Mouse (Mus musculus): ENCODE measurements around the gene Etl4. TPM values are rescaled to one million over a fixed set of nuclear protein-coding genes. Genes with fewer than 3 reads are reported as not detected.

The Etl4 gene
- total and polyA plus RNA-seq, 3 experiments, result not detected

- H3K4me1 ChIP-seq (ENCODE audit: control insufficient read depth in 1 of 2, insufficient read depth in 2 of 2, low read length in 2 of 2), result no peaks in the 10 kb centered on the region
- H3K9ac ChIP-seq (ENCODE audit: control insufficient read depth, low read depth, low read length, poor library complexity, severe bottlenecking), result no peak overlapping the region
- H3K27me3 ChIP-seq (ENCODE audit: control insufficient read depth in 1 of 2, insufficient read depth in 2 of 2, low read length in 2 of 2), result no peaks in the 10 kb centered on the region
- no peaks in the 10 kb centered on the region for H3K79me2 ChIP-seq (ENCODE audit: control insufficient read depth, insufficient read depth, low read length, poor library complexity)
- no peaks in the 10 kb centered on the region for H3K36me3 ChIP-seq (ENCODE audit: control insufficient read depth in 1 of 2, insufficient read depth in 2 of 2, low read length in 2 of 2)
- DNase-seq (ENCODE audit: low read depth, low spot score), result no peak
- H3K4me3 ChIP-seq (ENCODE audit: control insufficient read depth in 1 of 2, insufficient read depth in 1 of 2, low read depth in 2 of 2, low read length in 2 of 2), result no peak overlapping the region
- H3K9me3 ChIP-seq (replicated peaks; ENCODE audit: insufficient read depth, low read length), result no peaks in the 10 kb centered on the region
- no peak for TF ChIP-seq GABPA (IDR thresholded peaks at IDR 0.05; ENCODE audit: low read depth, low read length)
- no peak for TF ChIP-seq KAT2A (conservative IDR thresholded peaks at IDR 0.05; ENCODE audit: low read depth, low read length)
- no peak for TF ChIP-seq ZC3H11A (IDR thresholded peaks at IDR 0.05; ENCODE audit: low read depth, low read length)
- TF ChIP-seq TCF12 (IDR thresholded peaks at IDR 0.05; ENCODE audit: low read depth, low read length), result no peak
- TF ChIP-seq GATA1 (IDR thresholded peaks at IDR 0.05; ENCODE audit: low read depth, low read length), result no peak
- TF ChIP-seq EP300 (IDR thresholded peaks at IDR 0.05; ENCODE audit: low read depth in 1 of 2, low read length in 2 of 2), result no peak
- no peak for TF ChIP-seq CHD2 (IDR thresholded peaks at IDR 0.05; ENCODE audit: low read length)
- TF ChIP-seq MXI1 (IDR thresholded peaks at IDR 0.05; ENCODE audit: low read depth, low read length), result no peak
- no peak for TF ChIP-seq ZKSCAN1 (IDR thresholded peaks at IDR 0.05; ENCODE audit: low read depth, low read length)
- no peak for TF ChIP-seq MYC (IDR thresholded peaks at IDR 0.05; ENCODE audit: low read depth, low read length)
- no peak for TF ChIP-seq HCFC1 (IDR thresholded peaks at IDR 0.05; ENCODE audit: low read depth, low read length)
- TF ChIP-seq USF2 (IDR thresholded peaks at IDR 0.05; ENCODE audit: borderline replicate concordance in 1 of 2, insufficient read depth in 1 of 2, low read depth in 1 of 2, low read length in 2 of 2), result no peak
- TF ChIP-seq MAX (IDR thresholded peaks at IDR 0.05; ENCODE audit: low read length), result no peak
- TF ChIP-seq TBP (IDR thresholded peaks at IDR 0.05; ENCODE audit: low read depth, low read length), result no peak
- TF ChIP-seq UBTF (IDR thresholded peaks at IDR 0.05; ENCODE audit: borderline replicate concordance, insufficient read depth, low read depth, low read length), result no peak
- no peak for TF ChIP-seq POLR2AphosphoS5 (IDR thresholded peaks at IDR 0.05; ENCODE audit: borderline replicate concordance, low read depth, low read length)
- TF ChIP-seq MYB (IDR thresholded peaks at IDR 0.05; ENCODE audit: low read depth, low read length), result no peak
- no peak overlapping the region for H3K27ac ChIP-seq (ENCODE audit: control insufficient read depth, low read depth, low read length)
These were observed 812.8 kb downstream of the Etl4 start for GRCm38 (mm10) chr2:20722165-20722991.

- Histone ChIP-seq H3K36me3 (ENCODE audit: control insufficient read depth in 1 of 2, insufficient read depth in 2 of 2, low read length in 2 of 2) (no peaks in the 10 kb centered on the region), H3K4me1 (ENCODE audit: control insufficient read depth in 1 of 2, insufficient read depth in 2 of 2, low read length in 2 of 2) (no peaks in the 10 kb centered on the region), H3K9me3 (replicated peaks; ENCODE audit: insufficient read depth, low read length) (no peaks in the 10 kb centered on the region), H3K4me3 (ENCODE audit: control insufficient read depth in 1 of 2, insufficient read depth in 1 of 2, low read depth in 2 of 2, low read length in 2 of 2) (no peak overlapping the region), H3K9ac (ENCODE audit: control insufficient read depth, low read depth, low read length, poor library complexity, severe bottlenecking) (no peak overlapping the region), H3K27me3 (ENCODE audit: control insufficient read depth in 1 of 2, insufficient read depth in 2 of 2, low read length in 2 of 2) (no peaks in the 10 kb centered on the region), H3K27ac (ENCODE audit: control insufficient read depth, low read depth, low read length) (no peak overlapping the region), H3K79me2 (ENCODE audit: control insufficient read depth, insufficient read depth, low read length, poor library complexity) (no peaks in the 10 kb centered on the region)
- no peak for DNase-seq (ENCODE audit: low read depth, low spot score)
- TF ChIP-seq CHD2 (IDR thresholded peaks at IDR 0.05; ENCODE audit: low read length) (no peak), UBTF (IDR thresholded peaks at IDR 0.05; ENCODE audit: borderline replicate concordance, insufficient read depth, low read depth, low read length) (no peak), ZKSCAN1 (IDR thresholded peaks at IDR 0.05; ENCODE audit: low read depth, low read length) (no peak), SMC3 (IDR thresholded peaks at IDR 0.05; ENCODE audit: low read depth, low read length) (no peak), MAZ (IDR thresholded peaks at IDR 0.05; ENCODE audit: low read depth, low read length) (no peak), MAFK (IDR thresholded peaks at IDR 0.05; ENCODE audit: borderline replicate concordance, low read depth, low read length) (no peak), GABPA (IDR thresholded peaks at IDR 0.05; ENCODE audit: low read depth, low read length) (no peak), MEF2A (IDR thresholded peaks at IDR 0.05; ENCODE audit: extremely low read depth, insufficient replicate concordance, low read depth, low read length, poor library complexity, severe bottlenecking) (no peak), ETS1 (IDR thresholded peaks at IDR 0.05; ENCODE audit: low read depth, low read length) (no peak), KAT2A (conservative IDR thresholded peaks at IDR 0.05; ENCODE audit: low read depth, low read length) (no peak), ZMIZ1 (IDR thresholded peaks at IDR 0.05; ENCODE audit: low read depth, low read length) (no peak), RAD21 (IDR thresholded peaks at IDR 0.05; ENCODE audit: low read depth, low read length) (no peak), SIN3A (IDR thresholded peaks at IDR 0.05; ENCODE audit: low read length) (no peak), EP300 (IDR thresholded peaks at IDR 0.05; ENCODE audit: low read depth in 1 of 2, low read length in 2 of 2) (no peak), ZC3H11A (IDR thresholded peaks at IDR 0.05; ENCODE audit: low read depth, low read length) (no peak), ELF1 (IDR thresholded peaks at IDR 0.05; ENCODE audit: low read depth, low read length) (no peak), TBP (IDR thresholded peaks at IDR 0.05; ENCODE audit: low read depth, low read length) (no peak), TCF12 (IDR thresholded peaks at IDR 0.05; ENCODE audit: low read depth, low read length) (no peak), TAL1 (IDR thresholded peaks at IDR 0.05; ENCODE audit: low read length) (no peak)
These were observed 814.6 kb downstream of the Etl4 start for GRCm38 (mm10) chr2:20723990-20724745.
